Mouse (Mus musculus) stomach, embryonic 16.5 days (tissue): Measurements from ENCODE around the gene Gna13. TPM values are rescaled to one million over a fixed set of nuclear protein-coding genes. Genes with fewer than 3 reads are reported as not detected.

ENCODE experiments used
- ATAC-seq: fragments of 200-750 bp; cut with Nextera tagmentation; 2 replicates; pipeline ENCODE4 v1.8.0; 2017; ENCODE audit warnings: moderate number of reproducible peaks, moderate TSS enrichment; ENCODE audit not compliant: insufficient read depth, low FRiP score
- H3K27ac ChIP-seq: fragments of 300-500 bp; sonication (generic); 2 replicates; pipeline ENCODE4 v1.5.1; 2014; ENCODE audit warnings: low read length
- H3K27me3 ChIP-seq: fragments of 300-500 bp; sonication (generic); 2 replicates; pipeline ENCODE4 v1.6.1; 2014; ENCODE audit warnings: low read length, control low read depth, mixed read lengths; ENCODE audit not compliant: control insufficient read depth, insufficient read depth
- H3K36me3 ChIP-seq: fragments of 300-500 bp; sonication (generic); 2 replicates; pipeline ENCODE4 v1.6.1; 2014; ENCODE audit warnings: low read length; ENCODE audit not compliant: control insufficient read depth, insufficient read depth
- H3K4me1 ChIP-seq: fragments of 300-500 bp; sonication (generic); 2 replicates; pipeline ENCODE4 v1.6.1; 2014; ENCODE audit warnings: low read length, control low read depth, mixed read lengths; ENCODE audit not compliant: control insufficient read depth, insufficient read depth
- H3K4me2 ChIP-seq: fragments of 300-500 bp; sonication (generic); 2 replicates; pipeline ENCODE4 v1.6.1; 2014; ENCODE audit warnings: low read depth, low read length, mixed read lengths
- H3K4me3 ChIP-seq: fragments of 300-500 bp; sonication (generic); replicated peaks from 2 replicates; pipeline ENCODE4 v1.5.1; 2014; ENCODE audit warnings: mild to moderate bottlenecking, low read length
- H3K9ac ChIP-seq: fragments of 300-500 bp; sonication (generic); 2 replicates; pipeline ENCODE4 v1.6.1; 2014; ENCODE audit warnings: low read length
- H3K9me3 ChIP-seq: fragments of 300-500 bp; sonication (generic); replicated peaks from 2 replicates; pipeline ENCODE4 v1.6.1; 2016; ENCODE audit warnings: low read length, control low read depth; ENCODE audit not compliant: control insufficient read depth
- WGBS: fragments of 180-500 bp; shearing (Covaris S2); extraction: QIAGEN DNeasy Blood & Tissue Kit; methylation state at CpG from one replicate; pipeline ENCODE4 v1.1.7; 2014; 5-methylcytosine and 5-hydroxymethylcytosine counted together
- polyA plus RNA-seq: library from polyadenylated mRNA; unstranded; fragments of >200 nt; fragmentation: Nextera tagmentation; extraction: Ambion mirVana; gene quantifications from 2 replicates; pipeline ENCODE4 v1.2.1, GENCODE M21; 2015

Gna13 gene
- polyA plus RNA-seq, 1 experiment from 2014 or later = 28.8 TPM

GRCm38 (mm10) chr11:109343991-109344599 is 18.5 kb upstream of the Gna13 start:
- peaks cover 41% of the 10 kb centered on the region for H3K4me1 ChIP-seq
- H3K36me3 ChIP-seq = no peaks in the 10 kb centered on the region
- H3K27me3 ChIP-seq = no peaks in the 10 kb centered on the region
- H3K9ac ChIP-seq = peak overlapping the region; percentile 46
- no peaks in the 10 kb centered on the region for H3K9me3 ChIP-seq
- ATAC-seq = 0 out of 2 replicates have a peak, but pooled peaks have one; percentile 16
- H3K27ac ChIP-seq = peak overlapping the region; percentile 76
- no peak overlapping the region for H3K4me3 ChIP-seq
- WGBS = 31% methylated on average over 10 of the region's 10 CpGs
- H3K4me2 ChIP-seq = no peak overlapping the region

- 12% methylated on average over 10 of the region's 10 CpGs for WGBS
- Histone ChIP-seq H3K36me3 (no peaks in the 10 kb centered on the region), H3K27ac (peak overlapping the region; percentile 95), H3K9ac (no peak overlapping the region), H3K4me3 (0 out of 2 replicates have a peak overlapping the region, but pooled peaks have one; percentile 3), H3K4me2 (peak overlapping the region; percentile 39), H3K27me3 (no peaks in the 10 kb centered on the region), H3K4me1 (peaks cover 50% of the 10 kb centered on the region), H3K9me3 (no peaks in the 10 kb centered on the region)
- ATAC-seq = peak; percentile 81
These were observed 15.2 kb upstream of the Gna13 start for GRCm38 (mm10) chr11:109347242-109347959.

GRCm38 (mm10) chr11:109348408-109348807 is 14.2 kb upstream of the Gna13 start:
- Histone ChIP-seq H3K36me3 (no peaks in the 10 kb centered on the region), H3K9me3 (no peaks in the 10 kb centered on the region), H3K4me1 (peaks cover 53% of the 10 kb centered on the region), H3K4me2 (no peak overlapping the region), H3K9ac (no peak overlapping the region), H3K27ac (peak overlapping the region; percentile 95), H3K27me3 (no peaks in the 10 kb centered on the region), H3K4me3 (no peak overlapping the region)
- ATAC-seq = no peak
- WGBS = 70% methylated on average over 12 of the region's 12 CpGs

- Histone ChIP-seq H3K9ac (0 out of 2 replicates have a peak overlapping the region, but pooled peaks have one; percentile 31), H3K27me3 (no peaks in the 10 kb centered on the region), H3K4me1 (peaks cover 51% of the 10 kb centered on the region), H3K27ac (peak overlapping the region; percentile 95), H3K4me3 (no peak overlapping the region), H3K9me3 (no peaks in the 10 kb centered on the region), H3K36me3 (no peaks in the 10 kb centered on the region), H3K4me2 (no peak overlapping the region)
- 52% methylated on average over 5 of the region's 5 CpGs for WGBS
- peak; percentile 72 for ATAC-seq
These were observed 12.8 kb upstream of the Gna13 start for GRCm38 (mm10) chr11:109349652-109350316.

- no peak overlapping the region for H3K4me3 ChIP-seq
- no peak overlapping the region for H3K4me2 ChIP-seq
- no peaks in the 10 kb centered on the region for H3K9me3 ChIP-seq
- WGBS = 70% methylated on average over 7 of the region's 7 CpGs
- no peak overlapping the region for H3K9ac ChIP-seq
- H3K4me1 ChIP-seq = peaks cover 49% of the 10 kb centered on the region
- ATAC-seq = peak; percentile 36; the same call in 1 of the 2 replicates
- no peaks in the 10 kb centered on the region for H3K27me3 ChIP-seq
- H3K36me3 ChIP-seq = no peaks in the 10 kb centered on the region
- H3K27ac ChIP-seq = peak overlapping the region; percentile 95
These were observed 12.3 kb upstream of the Gna13 start for GRCm38 (mm10) chr11:109350317-109350714.

GRCm38 (mm10) chr11:109351489-109351888 is 11.1 kb upstream of the Gna13 start:
- Histone ChIP-seq H3K36me3 (no peaks in the 10 kb centered on the region), H3K9me3 (no peaks in the 10 kb centered on the region), H3K27me3 (no peaks in the 10 kb centered on the region), H3K4me2 (no peak overlapping the region), H3K4me3 (no peak overlapping the region), H3K4me1 (peaks cover 48% of the 10 kb centered on the region), H3K9ac (no peak overlapping the region), H3K27ac (no peak overlapping the region)
- WGBS = 49% methylated on average over 4 of the region's 4 CpGs
- no peak for ATAC-seq

- H3K27ac ChIP-seq = peak overlapping the region; percentile 21
- no peak overlapping the region for H3K4me3 ChIP-seq
- no peaks in the 10 kb centered on the region for H3K9me3 ChIP-seq
- H3K9ac ChIP-seq = no peak overlapping the region
- ATAC-seq = no peak
- peaks cover 38% of the 10 kb centered on the region for H3K4me1 ChIP-seq
- no peaks in the 10 kb centered on the region for H3K27me3 ChIP-seq
- 33% methylated on average over 12 of the region's 12 CpGs for WGBS
- H3K4me2 ChIP-seq = no peak overlapping the region
- H3K36me3 ChIP-seq = no peaks in the 10 kb centered on the region
These were observed 9.0 kb upstream of the Gna13 start for GRCm38 (mm10) chr11:109353391-109354235.

GRCm38 (mm10) chr11:109354236-109354613 is 8.4 kb upstream of the Gna13 start:
- Histone ChIP-seq H3K4me3 (no peak overlapping the region), H3K27me3 (no peaks in the 10 kb centered on the region), H3K27ac (peak overlapping the region; percentile 21; the same call in 1 of the 2 replicates), H3K36me3 (no peaks in the 10 kb centered on the region), H3K4me2 (no peak overlapping the region), H3K4me1 (peaks cover 43% of the 10 kb centered on the region), H3K9ac (no peak overlapping the region), H3K9me3 (no peaks in the 10 kb centered on the region)
- 71% methylated on average over 6 of the region's 6 CpGs for WGBS
- ATAC-seq = no peak
